Mouse (Mus musculus) cerebellum, adult 2 months (tissue): Measurements from ENCODE around the gene Kirrel.

Experiments
- CTCF ChIP-seq: fragments of 200-500 bp; IDR thresholded peaks from 2 replicates; pipeline ENCODE4 v1.5.1; 2011; ENCODE audit warnings: low read depth, mild to moderate bottlenecking, control low read depth, low read length, moderate library complexity, borderline replicate concordance; ENCODE audit not compliant: insufficient read depth
- POLR2A ChIP-seq: fragments of 200-500 bp; IDR thresholded peaks from 2 replicates; pipeline ENCODE4 v1.6.1; 2011; ENCODE audit warnings: low read length, control low read depth, borderline replicate concordance; ENCODE audit not compliant: insufficient read depth

GRCm38 (mm10) chr3:87097205-87097604, 77.3 kb downstream of the Kirrel start:
- no peak for TF ChIP-seq POLR2A
- TF ChIP-seq CTCF, result no peak
